Mouse (Mus musculus): ENCODE measurements around the gene Egfem1. TPM values are rescaled to one million over a fixed set of nuclear protein-coding genes. Genes with fewer than 3 reads are reported as not detected.

Egfem1 gene
- polyA plus RNA-seq, 1 experiment from 2014 or later = 0.99 TPM

DNA sequence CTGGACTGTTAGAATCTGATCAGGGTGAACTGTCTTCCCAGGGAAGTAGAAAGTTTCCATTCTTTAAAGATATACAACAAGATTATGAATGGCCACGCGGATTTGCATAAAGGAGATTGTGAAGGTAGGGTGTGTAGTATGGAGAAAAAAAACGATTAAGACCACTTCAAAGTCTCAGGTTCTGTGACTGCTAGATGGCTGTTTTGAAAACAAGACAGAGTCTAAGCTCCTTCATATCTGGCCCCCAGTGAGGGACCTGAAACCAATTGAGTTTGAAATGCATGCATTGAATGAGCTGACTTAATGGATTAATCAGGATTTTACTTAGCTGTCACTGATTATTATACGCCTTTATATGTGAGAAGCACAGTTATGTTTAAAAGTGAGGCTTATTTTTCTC is 86.6 kb downstream of the Egfem1 start:
- H3K4me2 ChIP-seq (ENCODE audit: low read length) = no peak overlapping the region
- H3K36me3 ChIP-seq (ENCODE audit: control insufficient read depth, insufficient read depth, low read length) = no peaks in the 10 kb centered on the region
- H3K27ac ChIP-seq (ENCODE audit: low read depth) = no peak overlapping the region
- DNase-seq (ENCODE audit: low spot score) = no peak
- no peaks in the 10 kb centered on the region for H3K4me1 ChIP-seq (replicated peaks; ENCODE audit: control insufficient read depth, insufficient read depth, low read length)
- H3K27me3 ChIP-seq (replicated peaks; ENCODE audit: control insufficient read depth, insufficient read depth, low read length) = no peaks in the 10 kb centered on the region
- H3K4me3 ChIP-seq (ENCODE audit: low read depth, low read length) = no peak overlapping the region
- H3K9ac ChIP-seq (ENCODE audit: low read length) = no peak overlapping the region
- WGBS = 83% methylated on average over 4 of the region's 4 CpGs
- no peaks in the 10 kb centered on the region for H3K9me3 ChIP-seq (ENCODE audit: control insufficient read depth, low read length)
- ATAC-seq (replicated peaks; ENCODE audit: low FRiP score, low TSS enrichment, low read depth) = no peak

DNA sequence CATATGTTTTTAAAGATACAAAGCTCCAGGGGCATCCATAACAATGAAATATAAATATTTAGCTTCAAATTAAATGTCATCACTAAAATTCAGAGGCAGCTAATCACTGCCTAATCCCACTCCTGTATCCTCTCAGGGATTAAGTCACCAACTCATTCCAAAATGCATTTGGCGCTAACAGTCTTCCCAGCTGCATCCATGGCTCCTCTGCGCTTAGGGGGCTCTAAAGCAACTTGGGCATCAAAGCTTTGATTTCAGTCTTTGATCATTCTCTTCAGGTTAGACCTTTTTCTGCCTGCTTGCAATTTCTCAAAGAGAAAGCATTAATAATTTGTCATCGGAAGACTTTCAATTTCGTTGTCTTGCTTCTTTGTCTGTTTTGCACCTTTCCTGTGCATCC is 87.2 kb downstream of the Egfem1 start:
- ATAC-seq (replicated peaks; ENCODE audit: low FRiP score, low TSS enrichment, low read depth) (no peak), DNase-seq (ENCODE audit: low spot score) (no peak)
- Histone ChIP-seq H3K27me3 (replicated peaks; ENCODE audit: control insufficient read depth, insufficient read depth, low read length) (no peaks in the 10 kb centered on the region), H3K36me3 (ENCODE audit: control insufficient read depth, insufficient read depth, low read length) (no peaks in the 10 kb centered on the region), H3K9ac (ENCODE audit: low read length) (no peak overlapping the region), H3K4me2 (ENCODE audit: low read length) (no peak overlapping the region), H3K4me3 (ENCODE audit: low read depth, low read length) (no peak overlapping the region), H3K4me1 (replicated peaks; ENCODE audit: control insufficient read depth, insufficient read depth, low read length) (no peaks in the 10 kb centered on the region), H3K9me3 (ENCODE audit: control insufficient read depth, low read length) (no peaks in the 10 kb centered on the region), H3K27ac (ENCODE audit: low read depth) (no peak overlapping the region)
- 80% methylated on average over 4 of the region's 4 CpGs for WGBS

DNA sequence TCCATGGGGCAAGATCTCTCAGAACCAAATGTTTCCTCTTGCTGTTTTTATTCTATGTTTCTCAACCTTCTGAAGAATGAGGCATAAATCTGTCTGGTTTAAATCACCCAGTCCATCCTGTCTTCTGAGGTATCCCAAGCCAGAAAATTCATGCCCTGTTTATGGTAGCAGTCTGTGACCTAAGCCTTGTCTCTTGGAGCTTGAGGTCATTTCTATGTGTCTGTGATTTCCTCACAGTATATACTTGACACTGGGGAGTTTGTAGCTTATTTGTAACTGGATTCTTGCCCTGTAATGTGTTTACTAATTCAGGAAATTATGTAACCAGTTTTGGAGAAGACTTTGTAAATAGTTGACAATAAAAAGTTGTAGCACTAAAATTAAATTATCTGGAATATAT is 95.2 kb downstream of the Egfem1 start:
- ATAC-seq (replicated peaks; ENCODE audit: low FRiP score, low TSS enrichment, low read depth) = no peak
- Histone ChIP-seq H3K9me3 (ENCODE audit: control insufficient read depth, low read length) (no peaks in the 10 kb centered on the region), H3K4me3 (ENCODE audit: low read depth, low read length) (no peak overlapping the region), H3K27ac (ENCODE audit: low read depth) (no peak overlapping the region), H3K4me2 (ENCODE audit: low read length) (no peak overlapping the region), H3K36me3 (ENCODE audit: control insufficient read depth, insufficient read depth, low read length) (no peaks in the 10 kb centered on the region), H3K27me3 (replicated peaks; ENCODE audit: control insufficient read depth, insufficient read depth, low read length) (no peaks in the 10 kb centered on the region), H3K4me1 (replicated peaks; ENCODE audit: control insufficient read depth, insufficient read depth, low read length) (no peaks in the 10 kb centered on the region), H3K9ac (ENCODE audit: low read length) (no peak overlapping the region)
- no peak for DNase-seq (ENCODE audit: low spot score)

DNA sequence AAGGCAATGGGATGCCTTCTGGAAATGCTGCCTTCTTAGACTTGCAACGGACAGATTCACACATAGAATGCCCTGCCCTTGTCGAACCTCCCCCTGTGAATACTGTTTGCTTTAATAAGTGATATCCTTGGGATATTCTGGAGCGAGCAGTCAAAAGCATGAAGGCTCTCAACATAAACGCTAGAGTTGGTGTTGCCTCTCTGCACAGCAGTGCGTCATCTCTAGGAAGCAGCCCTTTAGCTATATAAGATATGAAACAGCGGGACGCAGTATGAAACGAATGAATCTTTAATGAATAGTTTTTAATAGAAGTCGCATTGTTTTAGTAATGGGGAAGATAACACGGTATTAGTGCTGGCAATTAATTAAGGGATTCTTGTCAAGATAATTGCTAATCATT is 101.2 kb downstream of the Egfem1 start:
- 86% methylated on average over 10 of the region's 10 CpGs for WGBS
- H3K27ac ChIP-seq (ENCODE audit: low read depth) = no peak overlapping the region
- no peaks in the 10 kb centered on the region for H3K9me3 ChIP-seq (ENCODE audit: control insufficient read depth, low read length)
- ATAC-seq (replicated peaks; ENCODE audit: low FRiP score, low TSS enrichment, low read depth) (no peak), DNase-seq (ENCODE audit: low spot score) (no peak)
- no peak overlapping the region for H3K9ac ChIP-seq (ENCODE audit: low read length)
- H3K4me2 ChIP-seq (ENCODE audit: low read length) = no peak overlapping the region
- no peaks in the 10 kb centered on the region for H3K27me3 ChIP-seq (replicated peaks; ENCODE audit: control insufficient read depth, insufficient read depth, low read length)
- H3K4me3 ChIP-seq (ENCODE audit: low read depth, low read length) = no peak overlapping the region
- H3K36me3 ChIP-seq (ENCODE audit: control insufficient read depth, insufficient read depth, low read length) = no peaks in the 10 kb centered on the region
- peaks cover 5% of the 10 kb centered on the region; the same call in 1 of the 2 replicates for H3K4me1 ChIP-seq (replicated peaks; ENCODE audit: control insufficient read depth, insufficient read depth, low read length)

DNA sequence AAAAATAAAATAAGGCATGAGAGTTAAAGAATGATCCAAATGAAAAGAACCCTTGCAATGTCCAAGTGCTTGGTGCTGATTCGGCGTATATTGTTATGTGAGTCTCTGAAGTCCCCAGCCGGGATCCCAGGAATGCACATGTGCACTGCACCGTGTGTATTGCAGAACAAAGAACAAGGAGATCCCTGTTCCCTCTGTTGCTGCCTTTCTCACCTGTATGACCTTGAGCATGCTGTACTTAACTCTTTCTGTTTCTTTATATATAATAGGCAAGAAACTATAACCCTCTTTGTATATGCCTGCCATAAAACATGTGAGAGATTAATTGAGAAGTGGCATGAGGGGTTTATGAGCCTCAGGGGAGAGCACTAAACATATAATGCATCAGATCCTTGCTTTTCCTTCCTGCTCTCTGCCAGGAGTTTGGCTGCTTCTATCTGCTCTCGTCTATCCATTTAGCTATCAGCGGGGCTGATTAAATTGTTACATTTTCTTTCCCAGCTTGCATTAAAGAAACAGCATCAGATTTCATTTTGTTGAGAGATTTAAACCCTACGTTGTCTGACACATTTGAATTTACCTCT is 101.9 kb downstream of the Egfem1 start:
- no peak for DNase-seq (ENCODE audit: low spot score)
- 51% methylated on average over 7 of the region's 7 CpGs for WGBS

DNA sequence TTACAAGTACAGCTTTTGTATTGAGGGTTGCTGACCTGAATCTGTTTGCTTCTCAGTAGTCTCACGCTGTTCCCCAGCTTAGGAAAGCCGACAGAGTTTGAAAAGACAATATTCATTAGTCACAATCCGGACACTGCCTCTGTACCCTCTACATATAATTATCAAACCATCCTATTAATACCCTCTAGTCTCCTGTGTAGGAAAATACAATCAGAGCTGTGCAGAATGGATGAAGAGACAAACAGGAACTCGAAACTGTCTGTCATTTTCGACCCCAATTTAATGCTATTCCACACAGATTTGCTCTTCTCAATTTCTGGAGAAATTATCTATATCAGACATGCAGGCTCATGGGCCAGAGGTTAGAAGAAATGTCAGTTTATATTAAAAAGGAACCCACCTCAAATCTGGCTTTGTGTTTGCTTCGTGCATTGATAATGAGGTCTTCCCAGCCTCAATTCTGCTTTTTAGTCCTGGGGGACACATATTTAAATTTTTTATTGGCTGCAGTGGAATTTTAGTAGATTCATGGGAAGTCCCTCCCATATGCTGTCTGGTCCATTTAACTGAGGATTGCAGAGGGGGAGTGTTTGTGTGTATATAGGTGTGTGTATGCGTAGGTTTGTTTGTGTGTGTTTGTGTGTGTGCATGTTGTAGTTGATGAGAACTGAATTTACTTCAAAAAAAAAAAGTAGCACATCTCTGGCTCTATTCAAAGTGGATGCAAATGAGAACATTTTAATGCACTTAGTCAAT is 102.8 kb downstream of the Egfem1 start:
- Histone ChIP-seq H3K4me1 (replicated peaks; ENCODE audit: control insufficient read depth, insufficient read depth, low read length) (peaks cover 5% of the 10 kb centered on the region; the same call in 1 of the 2 replicates), H3K27me3 (replicated peaks; ENCODE audit: control insufficient read depth, insufficient read depth, low read length) (no peaks in the 10 kb centered on the region), H3K36me3 (ENCODE audit: control insufficient read depth, insufficient read depth, low read length) (no peaks in the 10 kb centered on the region), H3K4me3 (ENCODE audit: low read depth, low read length) (no peak overlapping the region), H3K4me2 (ENCODE audit: low read length) (no peak overlapping the region), H3K9me3 (ENCODE audit: control insufficient read depth, low read length) (no peaks in the 10 kb centered on the region), H3K27ac (ENCODE audit: low read depth) (no peak overlapping the region), H3K9ac (ENCODE audit: low read length) (no peak overlapping the region)
- DNase-seq (ENCODE audit: low spot score) (no peak), ATAC-seq (replicated peaks; ENCODE audit: low FRiP score, low TSS enrichment, low read depth) (no peak)
- WGBS = 86% methylated on average over 7 of the region's 7 CpGs

More for the DNA sequence above, 101.9 kb downstream of the Egfem1 start:
- Histone ChIP-seq H3K36me3 (ENCODE audit: control insufficient read depth, insufficient read depth, low read length) (no peaks in the 10 kb centered on the region), H3K4me2 (ENCODE audit: low read length) (no peak overlapping the region), H3K27ac (ENCODE audit: low read depth) (no peak overlapping the region), H3K9ac (ENCODE audit: low read length) (no peak overlapping the region), H3K9me3 (ENCODE audit: control insufficient read depth, low read length) (no peaks in the 10 kb centered on the region), H3K4me1 (replicated peaks; ENCODE audit: control insufficient read depth, insufficient read depth, low read length) (peaks cover 5% of the 10 kb centered on the region; the same call in 1 of the 2 replicates), H3K27me3 (replicated peaks; ENCODE audit: control insufficient read depth, insufficient read depth, low read length) (no peaks in the 10 kb centered on the region), H3K4me3 (ENCODE audit: low read depth, low read length) (no peak overlapping the region)
- ATAC-seq (replicated peaks; ENCODE audit: low FRiP score, low TSS enrichment, low read depth) = no peak

DNA sequence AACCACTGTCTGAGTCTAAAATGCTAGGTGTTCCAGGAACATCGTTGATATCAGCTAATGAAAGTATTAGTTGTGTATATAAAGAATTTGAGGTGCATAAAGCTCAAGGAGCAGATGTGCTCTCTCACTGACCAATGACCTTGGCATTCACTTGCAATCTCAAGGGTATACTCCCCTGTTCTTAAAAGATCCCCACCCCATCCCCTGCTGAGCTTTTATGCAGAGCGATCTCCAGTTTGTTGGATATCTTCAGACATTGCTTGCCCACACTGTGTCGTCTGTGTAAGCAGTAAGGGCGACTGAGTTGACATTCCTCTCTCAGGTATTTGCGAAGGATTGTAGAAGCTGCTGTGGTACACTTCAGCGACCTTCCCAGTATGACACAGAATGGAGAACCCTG is 108.4 kb downstream of the Egfem1 start:
- no peak overlapping the region for H3K27ac ChIP-seq (ENCODE audit: low read depth)
- 65% methylated on average over 6 of the region's 6 CpGs for WGBS
- no peak overlapping the region for H3K4me2 ChIP-seq (ENCODE audit: low read length)
- H3K4me1 ChIP-seq (replicated peaks; ENCODE audit: control insufficient read depth, insufficient read depth, low read length) = no peaks in the 10 kb centered on the region
- H3K9ac ChIP-seq (ENCODE audit: low read length) = no peak overlapping the region
- no peak overlapping the region for H3K4me3 ChIP-seq (ENCODE audit: low read depth, low read length)
- ATAC-seq (replicated peaks; ENCODE audit: low FRiP score, low TSS enrichment, low read depth) (no peak), DNase-seq (ENCODE audit: low spot score) (no peak)
- H3K9me3 ChIP-seq (ENCODE audit: control insufficient read depth, low read length) = no peaks in the 10 kb centered on the region
- no peaks in the 10 kb centered on the region for H3K36me3 ChIP-seq (ENCODE audit: control insufficient read depth, insufficient read depth, low read length)
- H3K27me3 ChIP-seq (replicated peaks; ENCODE audit: control insufficient read depth, insufficient read depth, low read length) = no peaks in the 10 kb centered on the region

DNA sequence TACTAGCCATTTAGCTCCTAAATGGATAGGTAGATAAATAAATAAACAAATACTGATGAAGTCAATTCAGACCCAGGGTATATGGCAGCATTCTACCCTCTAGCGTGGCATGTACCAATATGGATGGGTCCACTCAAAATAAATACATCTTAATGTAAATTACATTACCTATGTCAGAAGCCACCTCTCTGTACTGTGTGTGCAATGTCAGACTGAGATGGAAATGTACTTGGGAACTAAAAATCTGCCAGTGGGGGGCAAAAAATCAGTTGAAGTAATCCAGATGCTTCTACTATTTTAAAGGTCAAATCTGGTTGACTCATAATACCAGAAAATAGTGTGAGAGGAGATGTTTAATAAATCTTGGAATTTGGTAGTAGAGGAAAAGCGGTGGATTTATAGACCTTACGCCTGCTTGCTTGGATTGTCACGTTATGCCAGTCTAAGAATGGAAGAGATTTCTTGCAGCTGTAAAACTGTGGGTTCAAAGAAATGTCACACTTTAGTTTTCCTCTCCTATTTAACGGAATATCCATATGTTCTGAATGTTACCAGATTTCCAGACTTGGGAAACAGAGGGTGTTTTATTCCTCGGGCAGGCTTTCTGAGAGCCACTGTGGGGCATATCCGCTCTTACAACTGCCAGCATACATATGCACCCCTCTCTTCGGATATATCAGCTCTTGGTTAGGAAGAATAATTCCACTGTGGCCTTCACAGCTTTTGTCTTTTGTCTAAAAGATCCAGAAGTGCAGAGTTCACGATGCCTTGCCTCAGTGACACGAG is 116.1 kb downstream of the Egfem1 start:
- Histone ChIP-seq H3K27me3 (replicated peaks; ENCODE audit: control insufficient read depth, insufficient read depth, low read length) (no peaks in the 10 kb centered on the region), H3K4me2 (ENCODE audit: low read length) (no peak overlapping the region), H3K4me3 (ENCODE audit: low read depth, low read length) (no peak overlapping the region), H3K36me3 (ENCODE audit: control insufficient read depth, insufficient read depth, low read length) (no peaks in the 10 kb centered on the region), H3K9me3 (ENCODE audit: control insufficient read depth, low read length) (no peaks in the 10 kb centered on the region), H3K4me1 (replicated peaks; ENCODE audit: control insufficient read depth, insufficient read depth, low read length) (no peaks in the 10 kb centered on the region), H3K9ac (ENCODE audit: low read length) (no peak overlapping the region), H3K27ac (ENCODE audit: low read depth) (no peak overlapping the region)
- no peak for DNase-seq (ENCODE audit: low spot score)
- ATAC-seq (replicated peaks; ENCODE audit: low FRiP score, low TSS enrichment, low read depth) = no peak
- 73% methylated on average over 10 of the region's 10 CpGs for WGBS
